Mouse (Mus musculus): ENCODE measurements around the gene Ppie.
"Not testable (repeated sequence)": the region's sequence is repeated elsewhere in the genome, so short reads cannot be mapped to it uniquely, and the experiment has no call there.

- not testable (repeated sequence) for TF ChIP-seq POLR2A (IDR thresholded peaks at IDR 0.05; ENCODE audit: control insufficient read depth, low read depth, low read length); CTCF (IDR thresholded peaks at IDR 0.05; ENCODE audit: control insufficient read depth, insufficient read depth, insufficient replicate concordance, low read depth, low read length)
Observed at GRCm38 (mm10) chr4:123116640-123117039, 23.1 kb downstream of the Ppie start.

All from testis, adult 2 months (tissue).